In genomic region chr2:169929540-169930497, GRCm38 (mm10) we compare ENCODE assay signal across 8 mouse cellular contexts.
A peak's percentile ranks its signal among the peaks of the same experiment; 100 is the strongest.
DNase-seq lines count a peak whose midpoint lies in the region; ATAC-seq and TF ChIP-seq lines count a peak whose summit lies in the region.

No protein-coding gene starts in this region.

- H3K27ac ChIP-seq in embryonic facial prominence, embryonic 14.5 days (replicated peaks; ENCODE audit: low read depth, low read length), result no peak overlapping the region

- H3K4me3 ChIP-seq in E14TG2a.4 (replicated peaks; ENCODE audit: low read length), result peak overlapping the region; percentile 45
- peak overlapping the region; percentile 37 for H3K4me3 ChIP-seq in embryonic facial prominence, embryonic 14.5 days (ENCODE audit: low read depth, low read length)

- 52% methylated on average over 23 of the region's 23 CpGs for WGBS in embryonic facial prominence, embryonic 14.5 days

- peak; percentile 48 to 53 for DNase-seq in adrenal gland, postnatal 36 days
- peak; percentile 87 for DNase-seq in embryonic facial prominence, embryonic 14.5 days (ENCODE audit: low spot score)
- peak; percentile 17 to 61 for DNase-seq in layer of hippocampus, postnatal 14 days (ENCODE audit: low spot score in 2 of 2)
- peak; percentile 42 for DNase-seq in lung, postnatal 14 days
- DNase-seq in retina, postnatal 7 days (ENCODE audit: low read depth, low spot score), result peak; percentile 82
- no peak for DNase-seq in natural killer cell, adult 2 months (ENCODE audit: low spot score in 2 of 2)

- no peaks in the 10 kb centered on the region for H3K27me3 ChIP-seq in E14TG2a.4 (ENCODE audit: insufficient read depth, low read length)
- no peaks in the 10 kb centered on the region for H3K27me3 ChIP-seq in embryonic facial prominence, embryonic 14.5 days (replicated peaks; ENCODE audit: control insufficient read depth, insufficient read depth, low read length)

- TF ChIP-seq CTCF in E14TG2a.4 (conservative IDR thresholded peaks at IDR 0.05; ENCODE audit: low read length), result no peak

- H3K9me3 ChIP-seq in E14TG2a.4 (ENCODE audit: low read length), result no peaks in the 10 kb centered on the region
- no peaks in the 10 kb centered on the region for H3K9me3 ChIP-seq in embryonic facial prominence, embryonic 14.5 days (ENCODE audit: control insufficient read depth, low read length)

- H3K4me2 ChIP-seq in embryonic facial prominence, embryonic 14.5 days (ENCODE audit: low read depth, low read length), result peak overlapping the region; percentile 68

- ATAC-seq in embryonic facial prominence, embryonic 14.5 days (ENCODE audit: low read depth), result peak; percentile 69; the same call in 1 of the 2 replicates
- peak; percentile 58 to 75; a peak in 3 of 4 replicates for ATAC-seq in hematopoietic stem cell, adult 5-6 weeks (replicated peaks in 1 of 2; ENCODE audit: insufficient read depth in 1 of 2, low FRiP score in 2 of 2, low TSS enrichment in 1 of 2, low read depth in 1 of 2, poor library complexity in 2 of 2, severe bottlenecking in 2 of 2)

- peaks cover 8% of the 10 kb centered on the region for H3K4me1 ChIP-seq in E14TG2a.4 (replicated peaks; ENCODE audit: low read depth, low read length)
- H3K4me1 ChIP-seq in embryonic facial prominence, embryonic 14.5 days (ENCODE audit: control insufficient read depth, insufficient read depth, low read length), result peaks cover 17% of the 10 kb centered on the region

- H3K36me3 ChIP-seq in E14TG2a.4 (ENCODE audit: insufficient read depth, low read length), result no peaks in the 10 kb centered on the region
- H3K36me3 ChIP-seq in embryonic facial prominence, embryonic 14.5 days (ENCODE audit: control insufficient read depth, insufficient read depth, low read length), result no peaks in the 10 kb centered on the region

- H3K9ac ChIP-seq in embryonic facial prominence, embryonic 14.5 days (ENCODE audit: low read depth, low read length), result peak overlapping the region; percentile 54

Comparison
In these comparisons a context has a peak if more than half of its experiments do, and no peak if none do; other contexts are left out.
1. DNase-seq: peak in adrenal gland, postnatal 36 days (2 of 2), embryonic facial prominence, embryonic 14.5 days (single experiment), layer of hippocampus, postnatal 14 days (2 of 2), lung, postnatal 14 days (single experiment) and retina, postnatal 7 days (single experiment); none in natural killer cell, adult 2 months (0 of 2).